Mouse (Mus musculus) hindbrain, embryonic 12.5 days (tissue): ENCODE data around the gene Galnt9. TPM values are rescaled to one million over a fixed set of nuclear protein-coding genes. Genes with fewer than 3 reads are reported as not detected.
A peak's percentile ranks its signal among the peaks of the same experiment; 100 is the strongest.

Source experiments
- ATAC-seq: fragments of 200-750 bp; cut with Nextera tagmentation; 2 replicates; pipeline ENCODE4 v1.8.0; 2017; ENCODE audit warnings: moderate TSS enrichment; ENCODE audit not compliant: low FRiP score
- H3K27ac ChIP-seq: fragments of 300-500 bp; sonication (generic); 2 replicates; pipeline ENCODE4 v1.5.1; 2016; ENCODE audit warnings: mild to moderate bottlenecking
- H3K27me3 ChIP-seq: fragments of 300-500 bp; sonication (generic); 2 replicates; pipeline ENCODE4 v1.6.1; 2016; ENCODE audit warnings: mild to moderate bottlenecking
- H3K36me3 ChIP-seq: fragments of 300-500 bp; sonication (generic); 2 replicates; pipeline ENCODE4 v1.6.1; 2016; ENCODE audit warnings: mild to moderate bottlenecking
- H3K4me1 ChIP-seq: fragments of 300-500 bp; sonication (generic); 2 replicates; pipeline ENCODE4 v1.6.1; 2016
- H3K4me2 ChIP-seq: fragments of 300-500 bp; sonication (generic); replicated peaks from 2 replicates; pipeline ENCODE4 v1.6.1; 2016; ENCODE audit warnings: mild to moderate bottlenecking
- H3K4me3 ChIP-seq: fragments of 300-500 bp; sonication (generic); 2 replicates; pipeline ENCODE4 v1.5.1; 2016; ENCODE audit warnings: mild to moderate bottlenecking
- H3K9ac ChIP-seq: fragments of 300-500 bp; sonication (generic); 2 replicates; pipeline ENCODE4 v1.6.1; 2016; ENCODE audit warnings: mild to moderate bottlenecking, moderate library complexity
- H3K9me3 ChIP-seq: fragments of 300-500 bp; sonication (generic); replicated peaks from 2 replicates; pipeline ENCODE4 v1.6.1; 2016; ENCODE audit warnings: mild to moderate bottlenecking
- WGBS: fragments of 180-500 bp; shearing (Covaris S2); methylation state at CpG from one replicate; pipeline ENCODE4 v1.1.7; 2016; 5-methylcytosine and 5-hydroxymethylcytosine counted together
- polyA plus RNA-seq: library from polyadenylated mRNA; unstranded; fragments of >200 nt; fragmentation: Nextera tagmentation; extraction: Ambion mirVana; gene quantifications from 2 replicates; pipeline ENCODE4 v1.2.1, GENCODE M21; 2016

Gene Galnt9
- polyA plus RNA-seq, 1 experiment from 2014 or later, result 8.8 TPM

- Histone ChIP-seq H3K9me3 (no peaks in the 10 kb centered on the region), H3K9ac (no peak overlapping the region), H3K4me3 (no peak overlapping the region), H3K4me1 (no peaks in the 10 kb centered on the region), H3K27ac (no peak overlapping the region), H3K27me3 (no peaks in the 10 kb centered on the region), H3K4me2 (no peak overlapping the region), H3K36me3 (no peaks in the 10 kb centered on the region)
- ATAC-seq, result no peak
- 68% methylated on average over 5 of the region's 5 CpGs for WGBS
These were observed 67.4 kb downstream of the Galnt9 start for GRCm38 (mm10) chr5:110611435-110612158.

DNA sequence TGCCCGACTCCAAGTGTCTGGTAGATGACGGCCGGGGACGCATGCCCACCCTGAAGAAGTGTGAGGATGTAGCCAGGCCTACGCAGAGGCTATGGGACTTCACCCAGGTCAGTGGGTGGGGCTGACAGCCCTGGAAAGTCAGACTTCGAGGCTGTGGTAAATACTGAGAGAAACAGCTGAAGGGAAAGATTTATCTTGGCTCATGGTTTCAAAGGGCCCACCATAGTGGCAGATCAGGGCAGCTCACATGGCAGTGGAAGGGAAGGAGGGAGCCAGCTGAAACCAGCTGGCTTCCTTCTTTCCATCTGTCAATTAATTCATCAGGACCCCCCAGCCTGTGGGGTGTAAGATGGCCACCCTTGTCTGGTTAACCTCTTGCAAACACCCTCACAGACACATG is 75.1 kb downstream of the Galnt9 start:
- no peaks in the 10 kb centered on the region for H3K27me3 ChIP-seq
- no peak overlapping the region for H3K27ac ChIP-seq
- H3K9me3 ChIP-seq, result no peaks in the 10 kb centered on the region
- H3K4me1 ChIP-seq, result 0 out of 2 replicates have a peak, but pooled peaks cover 4% of the 10 kb centered on the region
- no peak for ATAC-seq
- no peak overlapping the region for H3K4me2 ChIP-seq
- H3K36me3 ChIP-seq, result no peaks in the 10 kb centered on the region; the same call in 1 of the 2 replicates
- no peak overlapping the region for H3K9ac ChIP-seq
- H3K4me3 ChIP-seq, result no peak overlapping the region
- WGBS, result 91% methylated on average over 6 of the region's 6 CpGs

DNA sequence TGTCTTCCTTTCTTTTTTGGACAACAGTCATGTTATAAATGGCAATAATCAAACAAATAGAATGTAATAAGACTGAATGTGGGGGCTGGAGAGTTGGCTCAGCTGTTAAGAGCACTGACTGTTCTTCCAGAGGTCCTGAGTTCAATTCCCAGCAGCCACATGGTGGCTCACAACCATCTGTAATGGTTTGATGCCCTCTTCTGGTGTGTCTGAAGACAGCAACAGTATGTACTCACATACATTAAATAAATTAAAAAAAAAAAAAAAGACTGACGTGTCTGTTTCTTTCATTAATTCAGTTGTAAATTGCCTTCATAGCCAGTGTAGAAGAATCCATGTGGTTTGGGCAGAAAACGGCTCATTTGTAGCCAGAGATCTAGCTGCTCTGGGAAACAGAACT is 80.2 kb downstream of the Galnt9 start:
- 88% methylated on average over 2 of the region's 2 CpGs for WGBS
- H3K4me3 ChIP-seq, result no peak overlapping the region
- H3K4me2 ChIP-seq, result no peak overlapping the region
- no peaks in the 10 kb centered on the region for H3K9me3 ChIP-seq
- no peaks in the 10 kb centered on the region; the same call in 1 of the 2 replicates for H3K36me3 ChIP-seq
- H3K27me3 ChIP-seq, result no peaks in the 10 kb centered on the region
- no peak overlapping the region for H3K27ac ChIP-seq
- H3K9ac ChIP-seq, result no peak overlapping the region
- no peak for ATAC-seq
- peaks cover 6% of the 10 kb centered on the region for H3K4me1 ChIP-seq

DNA sequence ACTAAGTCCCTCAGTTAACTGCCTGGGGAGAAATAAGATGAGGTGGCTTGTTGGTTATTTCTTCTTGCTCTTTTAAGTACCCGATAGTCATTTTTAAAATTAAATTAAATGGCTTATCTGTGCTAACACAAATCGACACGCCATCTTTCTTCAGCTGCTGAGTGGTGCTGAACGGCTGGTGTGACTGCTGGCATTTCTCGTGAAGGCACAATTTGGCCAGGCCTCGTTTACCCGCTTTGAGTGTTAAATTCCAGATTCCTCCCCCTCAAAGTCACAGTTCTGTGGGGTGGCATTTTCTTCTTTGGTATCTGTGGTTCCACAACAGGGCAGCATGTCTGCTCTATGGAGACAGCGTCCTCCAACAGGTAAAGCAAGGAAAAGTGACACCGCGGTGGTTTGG is 83.2 kb downstream of the Galnt9 start:
- WGBS, result 79% methylated on average over 10 of the region's 10 CpGs
- H3K4me1 ChIP-seq, result peaks cover 6% of the 10 kb centered on the region
- no peak overlapping the region for H3K4me2 ChIP-seq
- no peak for ATAC-seq
- H3K27ac ChIP-seq, result no peak overlapping the region
- H3K4me3 ChIP-seq, result no peak overlapping the region
- H3K9me3 ChIP-seq, result no peaks in the 10 kb centered on the region
- no peaks in the 10 kb centered on the region for H3K36me3 ChIP-seq
- H3K27me3 ChIP-seq, result no peaks in the 10 kb centered on the region
- no peak overlapping the region for H3K9ac ChIP-seq

- peaks cover 6% of the 10 kb centered on the region for H3K4me1 ChIP-seq
- no peak overlapping the region for H3K27ac ChIP-seq
- H3K27me3 ChIP-seq, result no peaks in the 10 kb centered on the region
- H3K4me3 ChIP-seq, result no peak overlapping the region
- H3K9ac ChIP-seq, result no peak overlapping the region
- no peaks in the 10 kb centered on the region for H3K36me3 ChIP-seq
- no peak overlapping the region; the same call in 1 of the 2 replicates for H3K4me2 ChIP-seq
- WGBS, result 24% methylated on average over 19 of the region's 19 CpGs
- ATAC-seq, result no peak
- H3K9me3 ChIP-seq, result no peaks in the 10 kb centered on the region
These were observed 84.0 kb downstream of the Galnt9 start for GRCm38 (mm10) chr5:110628156-110628555.

DNA sequence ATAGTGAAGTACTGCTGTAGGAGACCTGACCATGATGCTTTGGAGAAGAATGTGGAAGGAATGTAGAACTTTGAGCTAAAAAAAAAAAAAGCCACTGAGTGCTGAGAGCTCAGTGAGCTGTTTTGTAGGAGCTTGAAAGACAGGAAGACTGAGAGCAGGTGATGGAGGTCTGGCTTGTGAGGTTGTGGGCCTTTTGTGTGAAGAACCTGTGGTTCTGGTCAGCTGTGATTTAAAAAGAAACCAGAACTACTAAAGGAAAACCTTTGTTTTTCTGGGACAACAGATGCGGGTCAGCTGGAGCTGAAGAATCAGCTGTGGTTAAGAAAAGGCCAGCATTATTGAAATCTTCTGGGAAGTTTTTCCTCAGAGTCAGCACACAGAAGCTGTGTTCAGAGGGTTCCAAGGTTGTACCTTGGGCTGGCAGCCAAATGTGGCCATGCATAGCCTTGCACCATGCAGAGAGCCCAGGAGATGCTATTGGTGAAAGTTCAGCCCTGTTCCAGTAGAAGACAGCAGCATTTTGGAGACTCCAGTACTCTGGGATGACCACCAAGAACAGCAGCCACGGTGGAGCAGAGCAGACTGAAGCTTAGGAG is 85.5 kb downstream of the Galnt9 start:
- no peaks in the 10 kb centered on the region for H3K9me3 ChIP-seq
- H3K9ac ChIP-seq, result no peak overlapping the region
- H3K4me1 ChIP-seq, result peaks cover 6% of the 10 kb centered on the region
- no peak for ATAC-seq
- no peaks in the 10 kb centered on the region for H3K27me3 ChIP-seq
- H3K27ac ChIP-seq, result no peak overlapping the region
- no peaks in the 10 kb centered on the region for H3K36me3 ChIP-seq
- no peak overlapping the region for H3K4me2 ChIP-seq
- no peak overlapping the region for H3K4me3 ChIP-seq
- WGBS, result 87% methylated on average over 2 of the region's 2 CpGs

DNA sequence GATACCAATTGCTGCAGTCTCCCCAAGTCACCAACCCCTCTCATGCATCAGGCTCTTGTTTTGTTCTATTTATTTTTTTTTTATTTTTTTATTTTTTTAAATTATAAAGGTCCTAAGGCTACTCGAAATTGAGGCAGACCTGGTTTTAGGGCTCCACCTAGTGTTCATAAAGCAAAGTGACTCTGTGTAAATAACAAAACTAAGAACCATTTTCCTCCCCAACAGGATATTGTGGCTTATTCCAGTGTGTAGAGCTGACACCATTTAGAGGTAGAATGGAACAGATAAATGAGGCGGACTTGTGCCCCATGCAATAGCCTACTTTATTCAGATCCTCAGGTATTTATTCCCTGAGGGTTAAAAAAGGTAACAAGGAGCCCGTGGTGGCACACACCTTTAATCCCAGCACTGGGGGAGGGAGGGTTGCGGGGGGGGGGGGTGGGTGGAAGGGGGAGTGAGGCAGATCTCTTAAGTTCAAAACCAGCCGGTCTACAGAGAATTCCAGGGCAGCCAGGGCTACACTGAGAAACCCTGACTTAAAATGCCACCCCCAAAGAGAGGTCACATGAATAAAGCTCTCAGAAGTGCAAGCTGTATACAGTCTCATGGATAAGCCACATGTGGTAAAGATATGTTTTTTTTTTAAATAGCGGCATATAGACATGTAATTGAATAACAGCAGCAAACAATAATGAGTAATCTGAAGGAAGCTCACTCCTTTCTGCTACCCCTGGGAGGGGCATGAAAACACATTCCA is 92.0 kb downstream of the Galnt9 start:
- 0 out of 2 replicates have a peak, but pooled peaks have one; percentile 40 for ATAC-seq

DNA sequence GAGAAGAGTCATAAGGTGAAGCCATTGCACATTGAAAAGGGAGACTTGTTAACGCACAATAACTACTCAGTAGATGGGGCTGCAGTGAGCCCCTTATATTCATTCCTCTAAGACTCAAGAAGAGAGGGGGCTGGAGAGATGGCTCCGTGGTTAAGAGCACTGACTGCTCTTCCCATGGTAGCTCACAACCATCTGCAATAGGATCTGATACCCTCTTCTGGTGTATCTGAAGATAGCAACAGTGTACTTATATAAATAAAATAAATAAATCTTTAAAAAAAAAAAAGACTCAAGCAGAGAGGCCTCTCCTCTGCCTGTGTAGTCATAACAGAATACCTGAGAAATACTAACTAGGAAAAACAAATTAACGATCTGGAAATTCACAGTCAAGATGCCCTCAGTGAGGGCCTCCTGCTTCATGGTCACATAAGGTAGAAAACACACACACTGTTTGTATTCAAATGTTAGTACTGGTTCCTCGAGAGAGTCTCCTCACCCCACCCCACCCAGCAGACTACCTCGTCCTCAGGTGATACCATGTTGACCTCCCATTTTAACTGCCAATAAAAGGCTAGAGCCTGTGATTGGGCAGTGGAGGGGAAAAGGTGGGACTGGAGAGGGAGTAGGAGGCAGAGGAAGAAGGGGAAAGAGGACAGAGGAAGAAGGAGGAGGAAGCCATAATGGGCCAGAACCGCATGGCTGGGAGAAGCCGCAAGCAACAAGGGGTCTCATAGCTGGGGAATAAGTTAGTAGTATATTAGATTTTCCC is 94.3 kb downstream of the Galnt9 start:
- WGBS, result 79% methylated on average over 7 of the region's 7 CpGs
- no peak overlapping the region for H3K4me3 ChIP-seq
- H3K36me3 ChIP-seq, result no peaks in the 10 kb centered on the region
- H3K27ac ChIP-seq, result no peak overlapping the region
- no peak overlapping the region for H3K4me2 ChIP-seq
- H3K9me3 ChIP-seq, result no peaks in the 10 kb centered on the region
- no peaks in the 10 kb centered on the region for H3K27me3 ChIP-seq
- no peak for ATAC-seq
- H3K9ac ChIP-seq, result no peak overlapping the region
- H3K4me1 ChIP-seq, result peaks cover 3% of the 10 kb centered on the region; the same call in 1 of the 2 replicates

More for the DNA sequence above, 92.0 kb downstream of the Galnt9 start:
- Histone ChIP-seq H3K4me1 (peaks cover 3% of the 10 kb centered on the region; the same call in 1 of the 2 replicates), H3K36me3 (no peaks in the 10 kb centered on the region), H3K9ac (no peak overlapping the region), H3K9me3 (no peaks in the 10 kb centered on the region), H3K4me3 (no peak overlapping the region), H3K27me3 (no peaks in the 10 kb centered on the region), H3K4me2 (no peak overlapping the region), H3K27ac (no peak overlapping the region)
- 45% methylated on average over 6 of the region's 6 CpGs for WGBS

DNA sequence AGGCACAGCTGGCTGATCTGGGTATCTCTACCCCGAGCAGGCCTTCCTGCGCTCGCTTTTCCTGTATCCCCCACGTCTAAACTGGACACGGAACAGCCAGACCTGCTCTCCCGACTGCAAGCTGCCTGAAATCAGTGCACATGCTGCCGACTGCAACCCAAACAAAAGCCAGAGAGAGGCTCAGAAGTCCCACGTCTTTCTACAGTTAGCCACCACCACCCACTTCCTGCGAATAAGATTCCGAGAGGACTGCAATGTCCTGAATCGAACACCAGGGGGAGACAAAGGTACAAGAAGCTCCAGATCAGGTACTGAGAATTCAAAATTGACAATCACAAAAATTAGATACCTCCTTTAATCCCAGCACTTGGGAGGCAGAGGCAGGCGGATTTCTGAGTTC is 95.3 kb downstream of the Galnt9 start:
- Histone ChIP-seq H3K9ac (no peak overlapping the region), H3K27me3 (no peaks in the 10 kb centered on the region), H3K4me2 (no peak overlapping the region; the same call in 1 of the 2 replicates), H3K9me3 (no peaks in the 10 kb centered on the region), H3K4me1 (peaks cover 3% of the 10 kb centered on the region; the same call in 1 of the 2 replicates), H3K36me3 (no peaks in the 10 kb centered on the region), H3K4me3 (no peak overlapping the region), H3K27ac (no peak overlapping the region)
- ATAC-seq, result no peak
- 30% methylated on average over 12 of the region's 12 CpGs for WGBS

GRCm38 (mm10) chr5:110646377-110646776 is 102.2 kb downstream of the Galnt9 start:
- H3K4me1 ChIP-seq, result no peaks in the 10 kb centered on the region
- no peak overlapping the region for H3K4me3 ChIP-seq
- H3K9ac ChIP-seq, result no peak overlapping the region
- H3K27ac ChIP-seq, result no peak overlapping the region
- no peaks in the 10 kb centered on the region for H3K9me3 ChIP-seq
- peaks cover 58% of the 10 kb centered on the region for H3K36me3 ChIP-seq
- ATAC-seq, result no peak
- H3K27me3 ChIP-seq, result no peaks in the 10 kb centered on the region
- H3K4me2 ChIP-seq, result no peak overlapping the region

DNA sequence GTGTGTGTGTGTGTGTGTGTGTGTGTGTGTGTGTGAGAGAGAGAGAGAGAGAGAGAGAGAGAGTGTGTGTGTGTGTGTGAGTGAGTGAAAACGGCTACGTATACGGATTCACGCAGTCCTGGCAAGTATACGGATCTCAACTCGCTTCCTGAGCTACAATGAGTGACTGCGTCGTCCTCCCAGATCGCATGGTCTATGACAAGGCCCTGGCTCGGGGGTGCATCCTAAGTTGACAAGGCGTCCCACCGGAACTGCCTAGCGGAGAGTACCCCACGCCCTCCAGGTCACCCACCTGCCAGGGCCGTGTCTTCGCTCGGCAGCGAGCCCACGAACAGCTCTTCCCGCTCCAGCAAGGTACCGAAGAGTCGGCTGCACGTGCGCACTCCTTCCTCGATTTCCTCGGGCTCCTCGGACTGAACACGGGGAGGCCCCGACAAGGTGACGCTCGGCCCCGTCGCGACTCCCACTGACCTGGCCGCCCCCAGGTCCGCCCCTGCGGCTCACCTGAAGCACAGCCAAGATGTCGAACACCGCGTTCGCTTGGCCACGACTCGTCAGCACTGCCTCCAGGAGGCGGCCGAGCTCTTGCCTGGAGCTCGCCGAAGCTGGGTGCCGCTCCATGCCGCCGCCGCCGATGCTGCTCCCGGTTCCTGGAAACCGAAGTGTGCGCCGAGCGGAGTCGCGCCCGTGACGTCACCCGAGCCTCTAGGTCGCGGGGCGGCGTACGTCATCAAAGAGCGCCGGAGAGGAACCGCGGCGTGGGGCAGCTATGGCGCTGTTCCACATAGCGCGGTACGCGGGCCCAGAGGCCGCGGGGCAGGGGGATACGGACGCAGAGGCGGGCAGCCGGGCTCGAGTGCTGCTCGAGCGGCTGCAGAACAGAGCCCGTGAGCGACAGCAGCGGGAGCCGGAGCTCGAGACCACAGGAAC is 108.8 kb downstream of the Galnt9 start, which contains the start of the genes Noc4l and Ddx51:
TSS of gene Noc4l (minus strand) at position 699 of the 930 bp plus-strand sequence.
TSS of gene Ddx51 (plus strand) at position 733 of the 930 bp plus-strand sequence.
- H3K27me3 ChIP-seq, result no peaks in the 10 kb centered on the region
- H3K4me3 ChIP-seq, result peak within 1 kb of the TSS; percentile 68
- peak within 1 kb of the TSS; percentile 75 for H3K9ac ChIP-seq
- peak within 1 kb of the TSS; percentile 98 for H3K4me2 ChIP-seq
- ATAC-seq, result peak; percentile 78
- WGBS, result 1% methylated on average over 91 of the region's 91 CpGs
- H3K27ac ChIP-seq, result no peak within 1 kb of the TSS
- peaks cover 72% of the 10 kb centered on the region for H3K36me3 ChIP-seq
- H3K4me1 ChIP-seq, result peaks cover 19% of the 10 kb centered on the region
- no peaks in the 10 kb centered on the region for H3K9me3 ChIP-seq
